Mouse (Mus musculus) gastrocnemius, adult 18-20 months (tissue): ENCODE results near the gene Naa10. TPM values are rescaled to one million over a fixed set of nuclear protein-coding genes. Genes with fewer than 3 reads are reported as not detected.

Experiments
- DNase-seq: peaks from one replicate; pipeline ENCODE4 v3.0.0; 2021; ENCODE audit warnings: low spot score
- total RNA-seq, 2 experiments: library from RNA; stranded (reverse); gene quantifications; 2 replicates each; pipeline ENCODE4 v1.2.3; 2021

Gene Naa10
- total RNA-seq, 2 experiments from 2014 or later, result 50.2 to 56.5 TPM

DNA sequence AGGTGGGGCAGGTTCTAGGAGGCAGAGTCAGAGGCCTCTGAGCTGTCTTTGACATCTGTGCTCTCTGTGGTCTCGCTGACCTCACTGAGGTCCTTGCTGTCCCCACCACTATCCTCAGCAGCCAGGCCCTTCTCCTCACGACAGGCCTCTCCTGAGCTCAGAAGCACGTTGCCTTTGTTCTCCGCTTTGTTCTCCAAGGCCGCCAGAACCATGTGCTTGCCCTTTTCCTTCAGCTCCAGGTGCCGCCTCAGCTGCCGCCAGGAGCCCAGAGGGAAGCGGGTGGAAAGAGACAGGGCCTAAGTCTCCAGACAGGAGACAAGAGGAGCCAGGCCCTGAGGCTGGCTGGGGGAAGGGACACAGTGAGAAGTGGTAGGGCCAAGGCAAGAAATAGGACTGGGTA lies 4.8 kb downstream of the Naa10 start:
- DNase-seq, result no peak

DNA sequence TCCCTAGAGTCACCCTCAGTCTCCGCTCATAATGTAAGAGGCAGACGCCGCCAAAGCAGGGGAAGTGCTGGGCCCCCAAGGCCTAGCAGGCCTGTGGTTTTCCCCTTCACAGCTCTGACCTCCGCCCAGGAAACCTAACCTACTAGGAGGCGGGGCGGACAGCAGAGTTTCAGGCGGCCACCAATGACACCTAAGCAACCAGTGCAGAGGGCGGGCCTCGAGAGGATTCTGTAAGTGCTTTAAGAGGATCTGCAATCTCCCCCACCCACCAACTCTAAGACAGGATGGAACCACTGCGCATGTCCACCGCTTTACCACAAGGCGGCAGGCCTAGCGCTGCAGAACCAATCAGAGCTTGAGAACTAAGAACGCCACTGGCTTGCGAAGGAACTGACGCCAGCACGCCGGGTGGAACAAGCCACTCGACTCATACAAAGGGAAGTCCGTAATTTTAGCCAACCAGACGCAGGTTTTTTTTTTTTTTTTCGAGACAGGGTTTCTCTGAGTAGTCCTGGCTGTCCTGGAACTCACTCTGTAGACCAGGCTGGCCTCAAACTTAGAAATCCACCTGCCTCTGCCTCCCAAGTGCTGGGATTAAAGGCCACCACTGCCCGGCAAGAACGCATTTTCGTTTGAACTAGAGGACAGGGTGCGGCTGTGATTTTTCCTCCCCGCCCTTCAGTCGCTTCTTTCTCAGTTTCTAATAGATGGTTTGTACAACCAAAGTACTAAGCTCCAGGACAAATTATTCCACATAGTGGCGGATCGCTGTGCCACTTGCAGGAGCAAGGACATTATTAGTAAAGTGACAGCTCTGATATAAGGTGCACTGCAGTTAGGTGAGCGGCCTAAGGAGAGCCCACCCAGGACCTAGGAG lies 6.7 kb downstream of the Naa10 start:
- DNase-seq, result peak; percentile 91

DNA sequence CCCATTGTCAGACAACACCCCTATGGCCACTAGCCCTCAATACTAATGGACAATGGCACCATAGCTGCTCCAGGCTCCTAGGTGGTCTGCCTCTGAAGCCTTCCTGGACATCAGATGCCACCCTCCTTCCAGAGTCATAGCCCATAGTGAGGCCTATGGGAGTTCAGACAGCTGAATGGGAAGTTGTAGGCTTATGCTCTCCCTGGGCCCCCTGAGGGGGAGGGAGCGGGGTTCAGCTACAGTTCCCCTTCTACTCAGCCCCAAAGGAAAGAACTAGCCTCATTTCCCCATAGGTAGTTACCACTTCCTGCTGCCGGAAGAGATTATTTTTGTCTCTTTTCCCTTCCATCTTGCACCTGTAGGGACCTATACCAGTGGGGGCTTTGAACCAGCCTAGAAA lies 10.2 kb downstream of the Naa10 start:
- no peak for DNase-seq

DNA sequence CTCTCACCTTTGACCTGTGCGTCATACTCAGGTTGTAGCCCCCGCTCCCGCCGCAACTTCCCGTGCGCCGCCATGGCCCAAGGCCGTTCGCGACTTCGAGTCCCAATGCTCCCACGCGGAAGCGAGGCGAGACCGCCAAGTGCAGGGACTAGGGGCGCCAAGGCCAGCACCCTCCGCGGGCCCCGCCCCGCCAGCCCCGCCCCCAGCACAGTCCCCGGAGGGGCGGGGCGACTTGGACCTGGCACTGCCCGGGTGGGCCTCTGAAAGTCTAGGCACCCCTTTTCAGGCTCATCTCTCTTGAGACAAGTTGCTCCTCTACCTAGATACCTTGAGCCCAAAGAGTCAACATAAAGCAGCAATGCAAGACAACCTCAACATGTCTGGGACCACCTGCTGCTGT lies 10.6 kb downstream of the Naa10 start:
- no peak for DNase-seq

DNA sequence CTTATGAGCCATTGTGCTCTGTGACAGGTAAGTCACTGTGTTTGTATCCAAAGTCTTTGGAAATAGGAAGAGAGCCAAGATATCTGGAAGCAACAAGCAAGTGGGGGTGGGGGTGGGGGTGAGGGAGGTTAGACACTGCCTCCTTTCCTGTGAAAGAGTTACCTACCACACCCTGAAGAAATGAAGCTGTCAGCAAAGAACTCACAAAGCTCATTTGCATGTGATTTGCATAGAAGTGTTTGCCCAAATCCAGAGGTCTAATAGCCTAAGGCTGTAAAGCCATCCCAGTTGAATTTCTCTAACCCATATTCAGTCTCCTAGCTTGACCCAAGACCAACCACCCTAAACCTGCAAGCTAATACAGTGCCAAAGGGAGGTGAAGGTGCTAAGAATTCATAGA lies 11.3 kb downstream of the Naa10 start:
- no peak for DNase-seq

DNA sequence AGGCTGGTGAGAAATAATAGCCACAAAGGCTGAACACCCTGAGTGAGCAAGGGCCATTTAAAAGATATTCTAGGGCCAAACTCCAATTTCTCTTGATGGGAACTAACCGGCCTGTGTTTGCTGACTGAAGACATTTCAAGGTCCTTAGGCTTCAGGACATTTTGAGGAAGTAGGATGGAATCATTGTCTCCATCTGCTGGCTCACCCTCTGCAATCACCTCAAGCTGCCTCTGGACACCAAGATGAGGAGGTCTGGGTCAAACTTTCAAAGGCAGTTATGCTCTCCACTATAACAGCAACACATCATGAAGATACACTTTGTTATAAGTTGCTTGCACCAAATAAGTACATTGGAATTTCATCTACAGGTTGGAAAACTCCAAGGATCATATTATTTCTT lies 11.7 kb downstream of the Naa10 start:
- DNase-seq, result no peak

DNA sequence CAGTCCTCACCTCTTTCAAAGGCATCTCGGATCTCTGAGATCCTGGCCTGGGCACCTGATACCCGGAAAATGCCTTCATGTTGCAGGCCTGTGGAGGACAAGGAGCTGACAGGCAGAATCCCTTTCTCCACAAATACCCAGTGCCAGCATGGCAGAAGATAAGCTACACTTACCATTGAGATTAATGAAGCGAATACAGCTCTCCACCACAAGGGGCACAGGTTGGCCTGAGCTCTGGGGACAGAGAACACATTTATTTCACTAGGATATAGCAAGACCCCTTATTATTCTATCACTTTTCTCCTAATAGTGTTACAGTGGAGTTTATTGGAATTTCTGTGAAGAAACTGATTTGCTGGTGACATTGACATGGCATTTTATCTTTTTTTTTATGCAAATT lies 23.8 kb downstream of the Naa10 start:
- no peak for DNase-seq

DNA sequence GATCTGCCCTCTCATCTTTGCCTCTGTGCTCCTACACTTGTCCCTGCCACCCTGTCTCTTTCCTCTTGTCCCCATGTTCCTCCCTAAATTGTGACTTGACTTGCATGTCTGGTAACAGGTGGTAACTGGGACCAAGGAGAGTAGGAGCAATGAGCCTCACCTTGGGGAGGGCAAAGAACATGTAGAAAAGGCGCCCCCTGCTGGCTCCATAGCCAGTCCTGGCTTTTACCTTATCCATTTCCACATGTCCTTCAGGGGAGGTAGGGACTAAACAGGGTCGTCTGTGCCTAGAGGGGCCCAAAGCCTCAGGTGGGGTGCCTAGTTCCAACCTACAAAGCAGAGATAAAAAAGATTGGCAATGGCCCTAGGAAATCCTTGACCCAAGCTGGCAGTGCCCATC lies 26.0 kb downstream of the Naa10 start, which contains the start of gene L1cam:
TSS of gene L1cam (minus strand) at position 387 of the 400 bp plus-strand sequence.
- DNase-seq, result peak; percentile 28

DNA sequence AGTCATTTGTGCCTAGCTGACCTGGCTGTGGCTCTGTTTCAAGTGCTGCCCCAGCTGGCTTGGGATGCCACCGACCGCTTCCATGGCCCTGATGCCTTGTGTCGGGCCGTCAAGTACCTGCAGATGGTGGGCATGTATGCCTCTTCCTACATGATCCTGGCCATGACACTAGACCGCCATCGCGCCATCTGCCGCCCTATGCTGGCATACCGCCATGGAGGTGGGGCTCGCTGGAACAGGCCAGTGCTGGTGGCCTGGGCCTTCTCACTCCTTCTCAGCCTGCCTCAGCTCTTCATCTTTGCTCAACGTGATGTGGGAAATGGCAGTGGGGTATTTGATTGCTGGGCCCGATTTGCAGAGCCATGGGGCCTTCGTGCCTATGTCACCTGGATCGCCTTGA lies 28.9 kb downstream of the Naa10 start:
- no peak for DNase-seq

DNA sequence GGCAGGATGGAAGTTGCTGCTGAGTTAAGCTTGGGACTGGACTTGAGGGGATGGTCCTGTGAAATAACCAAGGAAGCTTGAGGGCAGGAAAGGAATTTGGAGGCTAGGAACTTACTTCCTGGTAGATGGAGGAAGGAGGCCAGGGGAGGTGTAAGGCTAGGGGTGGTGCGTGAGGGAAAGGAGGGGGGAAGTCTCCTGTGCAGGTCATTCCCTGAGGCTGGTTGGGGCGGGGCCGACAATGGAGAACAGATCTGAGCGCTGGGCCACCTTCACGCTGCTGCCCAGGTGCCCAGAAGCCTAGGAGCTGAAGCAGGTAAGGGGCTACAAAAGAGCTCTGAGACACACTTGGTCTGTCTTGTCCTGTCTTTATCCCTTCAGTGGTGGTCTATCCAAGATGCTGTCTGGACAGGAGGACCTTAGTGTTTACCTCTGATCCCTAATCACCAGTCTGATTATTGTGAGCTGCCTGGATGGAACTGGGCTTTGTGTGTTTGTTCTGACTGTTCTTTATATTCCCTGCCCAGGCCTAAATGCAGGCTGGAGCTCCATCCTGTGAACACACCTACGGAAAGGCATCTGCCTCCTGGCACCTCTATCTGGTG lies 30.1 kb downstream of the Naa10 start, which contains the start of gene Avpr2:
TSS of gene Avpr2 (plus strand) at position 552 of the 602 bp plus-strand sequence.
- DNase-seq, result no peak

DNA sequence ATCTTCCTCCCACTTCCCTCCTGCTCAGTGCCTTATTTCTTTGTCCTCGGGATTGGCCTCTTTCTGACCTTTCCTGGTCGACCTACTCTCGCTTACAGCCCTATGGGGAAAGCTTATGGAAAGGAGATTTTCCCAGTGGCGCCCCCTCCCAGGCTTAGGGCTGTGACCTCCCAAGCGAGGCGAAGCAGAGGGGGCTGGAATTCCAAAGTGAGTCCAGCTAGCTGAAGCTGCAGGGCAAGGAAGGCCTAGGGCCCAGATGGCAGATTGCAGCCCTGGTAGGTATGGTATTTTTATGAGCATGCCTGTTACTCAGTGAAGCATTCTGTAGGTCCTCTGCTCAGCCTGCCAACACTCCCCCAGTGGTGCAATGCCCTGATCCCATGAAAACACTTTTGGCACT lies 40.3 kb downstream of the Naa10 start:
- no peak for DNase-seq

DNA sequence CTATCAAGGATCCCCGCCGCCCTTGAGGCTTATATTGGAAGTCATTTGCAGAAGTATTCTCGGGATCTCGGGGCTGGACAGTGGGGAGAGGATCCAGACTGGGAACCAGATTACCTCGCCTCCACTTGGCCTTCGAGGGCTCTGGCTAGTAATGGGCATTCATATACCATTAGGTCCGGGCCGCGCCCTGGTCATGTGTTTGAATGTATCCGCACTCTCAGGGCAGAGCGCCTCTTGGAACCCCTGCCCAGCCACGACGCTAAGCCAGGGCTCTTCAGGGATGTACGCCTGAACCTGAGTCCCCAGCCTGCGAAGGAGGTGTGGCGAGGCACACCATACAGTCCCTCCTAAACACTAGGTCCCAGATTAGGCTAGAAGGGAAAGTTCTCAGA lies 40.7 kb downstream of the Naa10 start:
- DNase-seq, result no peak

DNA sequence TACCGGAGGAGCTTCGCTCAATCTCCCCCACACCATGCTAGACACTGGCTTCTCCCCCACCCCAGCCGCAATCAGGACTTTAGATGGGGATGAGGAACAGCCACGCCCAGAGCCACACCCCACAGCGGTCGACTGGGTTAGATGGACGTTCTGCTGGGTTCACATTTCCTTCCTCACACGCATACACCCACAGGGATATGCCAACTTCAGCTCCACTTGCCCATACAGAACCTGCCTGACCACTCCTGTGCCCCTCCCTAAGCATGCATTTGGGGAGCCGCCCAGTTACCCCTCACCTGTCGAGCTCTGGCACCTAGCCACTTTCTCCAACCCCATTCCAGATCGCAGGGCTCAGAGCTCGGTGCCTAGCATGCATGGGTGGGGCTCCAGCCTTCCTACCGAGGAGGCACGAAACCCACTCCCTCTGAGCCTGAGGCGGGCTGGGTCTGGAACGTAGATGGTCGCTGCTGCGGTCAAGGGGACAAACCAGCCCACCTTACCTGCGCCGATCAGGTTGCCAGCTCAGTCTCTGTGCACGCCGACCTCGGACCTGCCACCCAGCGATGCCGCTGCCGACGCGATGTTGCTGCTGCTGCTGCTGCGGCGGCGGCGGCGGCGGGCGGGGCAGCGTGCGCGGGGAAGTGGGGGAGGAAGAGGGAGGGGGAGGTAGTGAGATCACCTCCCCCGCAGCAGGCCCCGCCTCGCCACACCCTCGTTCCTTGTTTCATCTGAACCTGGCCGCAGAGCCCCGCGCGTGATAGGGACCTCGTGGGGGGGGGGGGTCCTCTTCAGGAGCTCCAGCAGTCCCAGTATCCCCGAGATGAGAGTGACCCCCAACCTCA lies 41.3 kb downstream of the Naa10 start:
- DNase-seq, result no peak

DNA sequence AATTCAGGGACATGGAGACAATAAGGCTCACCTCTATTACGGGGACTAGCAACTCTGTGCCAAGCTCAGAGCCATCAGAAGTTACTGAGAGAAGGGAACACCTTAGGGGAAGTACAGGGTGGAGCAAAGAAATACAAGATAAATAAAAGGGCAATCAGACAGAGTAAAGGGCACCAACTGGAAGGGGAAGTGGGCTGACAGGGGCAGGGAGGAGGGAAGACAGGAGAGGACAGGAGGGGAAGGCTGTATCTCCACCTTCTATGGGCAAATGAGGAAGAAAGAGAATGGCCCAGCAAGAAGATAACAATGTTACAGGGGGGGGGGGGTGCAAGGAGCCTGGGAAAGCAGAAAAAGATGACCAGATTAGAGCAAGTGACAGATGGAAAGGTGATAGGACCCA lies 44.7 kb downstream of the Naa10 start:
- DNase-seq, result no peak

DNA sequence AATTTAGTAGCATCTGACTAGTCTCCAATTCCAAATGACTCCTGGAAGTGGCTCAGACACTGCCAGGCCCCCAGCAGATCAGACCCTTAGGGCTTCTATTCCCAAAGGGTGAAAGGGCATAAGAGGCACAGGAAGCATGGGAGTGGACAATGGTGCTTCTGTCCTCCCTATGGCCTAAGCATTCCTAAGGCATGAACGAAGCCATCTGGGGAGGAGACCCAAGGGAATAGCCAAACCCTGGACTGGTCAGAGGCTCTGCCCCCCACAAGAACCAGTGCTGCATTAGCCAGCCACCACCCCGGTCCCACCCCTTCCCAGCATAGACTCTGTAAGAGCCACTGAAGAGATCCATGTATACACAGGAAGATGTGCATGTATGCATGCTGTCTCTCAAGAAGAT lies 45.9 kb downstream of the Naa10 start:
- no peak for DNase-seq

DNA sequence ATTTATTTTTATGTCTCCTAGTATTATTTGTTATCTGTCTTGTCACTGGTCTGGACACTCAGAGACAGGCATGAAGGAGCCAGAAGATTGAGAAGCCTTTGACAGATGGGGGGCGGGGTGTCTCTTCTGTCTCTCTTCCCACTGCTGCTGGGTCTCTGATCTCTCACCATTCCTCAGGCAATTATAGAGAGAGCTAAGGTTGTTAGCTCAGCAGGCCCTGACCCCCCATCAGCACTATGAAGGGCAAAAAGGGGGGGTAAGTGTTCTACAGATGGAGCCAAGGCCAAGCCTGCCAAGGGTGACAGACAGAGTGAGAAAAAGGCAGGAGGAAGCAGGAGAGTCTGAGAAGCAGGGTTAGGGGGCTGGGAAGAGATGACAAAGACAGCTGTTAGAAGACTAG lies 49.8 kb downstream of the Naa10 start:
- no peak for DNase-seq

DNA sequence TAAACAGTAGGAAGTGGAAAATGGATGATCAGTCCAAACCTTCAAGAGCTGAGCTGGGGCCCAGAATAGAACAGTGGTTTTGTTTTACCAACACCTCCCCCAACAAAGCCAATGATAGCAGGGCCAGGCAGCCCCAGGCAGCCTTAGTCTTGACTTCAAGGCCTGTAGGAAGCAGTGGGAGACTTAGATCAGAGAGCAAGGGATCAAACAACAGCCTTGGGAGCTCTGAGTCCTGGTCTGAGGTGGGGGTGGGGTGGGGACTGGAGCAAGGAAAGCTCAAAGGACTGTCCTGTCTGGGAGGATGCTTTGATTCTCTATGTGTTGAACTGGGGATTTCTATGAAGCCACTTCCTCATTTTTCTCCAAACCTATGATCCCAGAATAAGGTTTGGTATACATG lies 50.3 kb downstream of the Naa10 start:
- no peak for DNase-seq

DNA sequence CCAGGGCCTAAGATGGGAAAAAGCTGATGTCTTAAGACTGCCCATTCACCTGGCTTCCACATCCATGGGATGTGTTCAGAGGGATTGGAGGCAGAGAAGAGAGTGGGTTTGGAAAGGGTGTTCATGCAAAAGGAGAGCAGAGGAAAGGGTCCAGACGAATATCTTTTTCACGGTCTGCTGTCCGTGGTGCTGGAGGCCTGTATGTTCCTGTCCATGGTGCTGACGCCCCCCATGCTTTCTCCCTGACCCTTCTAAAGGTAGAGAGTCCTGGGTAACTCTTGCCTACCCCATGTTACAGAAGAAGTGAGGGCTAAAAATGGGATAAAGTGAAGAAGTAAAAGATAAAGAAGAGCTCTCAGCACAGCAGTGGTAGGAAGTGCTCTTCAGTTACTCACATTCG lies 52.4 kb downstream of the Naa10 start:
- DNase-seq, result no peak

DNA sequence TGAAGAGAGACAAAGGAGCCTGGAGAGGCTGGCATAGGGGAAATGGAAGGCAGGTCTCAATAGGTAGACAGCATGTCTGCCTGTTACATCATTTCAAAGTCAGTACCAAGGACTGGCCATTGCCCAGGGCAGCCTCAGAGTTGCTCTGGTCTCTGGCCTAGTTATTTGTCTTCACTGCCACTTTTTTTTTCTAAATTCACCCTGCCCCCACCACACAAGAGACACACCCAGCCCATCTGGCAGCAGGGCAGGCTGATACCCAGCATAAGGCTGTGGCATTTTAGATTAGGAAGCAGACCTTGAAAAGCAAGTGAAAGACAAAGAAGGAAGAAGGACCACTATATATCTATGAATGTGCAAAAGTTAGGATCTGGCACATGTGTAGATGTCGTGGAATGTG lies 53.9 kb downstream of the Naa10 start:
- no peak for DNase-seq

DNA sequence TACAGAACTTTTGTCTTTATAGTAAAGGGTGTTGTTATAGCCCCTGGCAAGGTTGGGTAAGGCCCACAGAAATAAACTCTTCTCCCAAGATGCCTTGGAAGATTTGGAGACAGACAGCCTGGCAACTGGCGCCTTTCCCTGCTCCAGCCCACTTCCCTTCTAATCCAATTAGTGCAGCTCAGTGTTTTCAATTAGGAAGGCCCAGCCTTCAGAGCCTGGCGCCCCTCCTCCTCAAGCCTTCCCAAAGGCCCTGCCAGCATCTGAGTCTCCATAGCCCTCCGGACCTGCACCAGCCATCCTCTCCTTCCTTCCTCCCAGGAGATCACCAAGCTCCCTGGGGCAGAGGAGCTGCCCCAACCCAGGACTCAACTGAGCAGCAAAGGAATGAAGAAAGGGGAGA lies 54.5 kb downstream of the Naa10 start:
- DNase-seq, result no peak
